In genomic region chr11:31671354-31672169, GRCm38 (mm10) we compare ENCODE assay signal across 8 mouse cellular contexts. TPM values are rescaled to one million over a fixed set of nuclear protein-coding genes. Genes with fewer than 3 reads are reported as not detected.
DNase-seq lines count a peak whose midpoint lies in the region; ATAC-seq lines count a peak whose summit lies in the region.

Bod1 (minus strand) TSS chr11:31671885.

- H3K4me1 ChIP-seq in megakaryocyte, embryonic 14.5 days = peaks cover 38% of the 10 kb centered on the region

- H3K9me3 ChIP-seq in megakaryocyte, embryonic 14.5 days = no peaks in the 10 kb centered on the region

- peak; percentile 95 for ATAC-seq in common myeloid progenitor, adult 5-6 weeks (replicated peaks; ENCODE audit: low read depth, poor library complexity, severe bottlenecking)

- peaks cover 33% of the 10 kb centered on the region for H3K36me3 ChIP-seq in megakaryocyte, embryonic 14.5 days (replicated peaks; ENCODE audit: low read length)

- peak within 1 kb of the TSS; percentile 93 for H3K4me3 ChIP-seq in megakaryocyte, embryonic 14.5 days (replicated peaks)

- H3K27me3 ChIP-seq in megakaryocyte, embryonic 14.5 days (replicated peaks) = no peaks in the 10 kb centered on the region

- DNase-seq in ZHBTc4 (ENCODE audit: low read depth, low spot score) = peak; percentile 97
- DNase-seq in gastrocnemius, adult 8-10 months (ENCODE audit: low spot score in 2 of 2) = peak; percentile 88 to 92
- DNase-seq in hindlimb bud, embryonic 11.5 days (ENCODE audit: extremely low spot score, low read depth, low spot score) = peak; percentile 83
- DNase-seq in left cerebral cortex, adult 8-10 months (ENCODE audit: low spot score in 2 of 2) = peak; percentile 84 to 97
- peak; percentile 98 to 99 for DNase-seq in right cerebral cortex, postnatal 10 days (ENCODE audit: low spot score in 2 of 2)
- DNase-seq in urinary bladder, postnatal 25 days (ENCODE audit: low spot score) = peak; percentile 81

RNA-seq across cellular contexts. Expression of gene Bod1, which starts in this region (rescaled TPM):
- 20.0 and 29.7 TPM in 2 replicates for total RNA-seq in common myeloid progenitor, adult 5-6 weeks (2017)
- 100 to 1,000 TPM; 162 to 214 (median 179) TPM for total RNA-seq in gastrocnemius, adult 8-10 months (2022)
- 100 to 1,000 TPM in 3 of 4 experiments, 10 to 100 TPM in 1; 96.6 to 104 (median 102) TPM for total RNA-seq in left cerebral cortex, adult 8-10 months (2022)
- polyA plus RNA-seq in megakaryocyte, embryonic 14.5 days (2012; ENCODE audit: insufficient read depth, low replicate concordance) = 5.0 and 5.2 TPM in 2 replicates

Comparison
In these comparisons a context has a peak if more than half of its experiments do, and no peak if none do; other contexts are left out.
1. Peak in every context shown above with its lines: DNase-seq, ATAC-seq and H3K4me3 ChIP-seq.